Mouse (Mus musculus): ENCODE measurements around the gene Gpsm3.
"Not testable (repeated sequence)": the region's sequence is repeated elsewhere in the genome, so short reads cannot be mapped to it uniquely, and the experiment has no call there.

Gpsm3 gene

GRCm38 (mm10) chr17:34589681-34590101 lies at the start of gene Gpsm3:
Gpsm3 (plus strand) TSS chr17:34589806.
- in situ Hi-C loops (cut with MseI, MboI): no loop called here

- in situ Hi-C loops (cut with MseI, MboI): not testable (repeated sequence)
These were observed 46.0 kb upstream of the Gpsm3 start for GRCm38 (mm10) chr17:34543567-34543966.

- in situ Hi-C loops (cut with MseI, MboI): no loop called here
These were observed 42.8 kb upstream of the Gpsm3 start for GRCm38 (mm10) chr17:34546797-34547196.

- in situ Hi-C loops (cut with MseI, MboI): no loop called here
These were observed 42.0 kb upstream of the Gpsm3 start for GRCm38 (mm10) chr17:34547601-34548000.

- in situ Hi-C loops (cut with MseI, MboI): no loop called here
These were observed 40.5 kb upstream of the Gpsm3 start for GRCm38 (mm10) chr17:34549156-34549555.

- in situ Hi-C loops (cut with MseI, MboI): no loop called here
These were observed 39.8 kb upstream of the Gpsm3 start for GRCm38 (mm10) chr17:34549843-34550242.

GRCm38 (mm10) chr17:34555483-34555882 lies 34.1 kb upstream of the Gpsm3 start:
- in situ Hi-C loops (cut with MseI, MboI): loop anchor here (5.0 kb wide), 2 partner anchors 113 to 118 kb away; no protein-coding TSS in a partner anchor

- in situ Hi-C loops (cut with MseI, MboI): loop anchor here (5.0 kb wide), 2 partner anchors 114 to 119 kb away; no protein-coding TSS in a partner anchor
These were observed 33.2 kb upstream of the Gpsm3 start for GRCm38 (mm10) chr17:34556406-34556805.

GRCm38 (mm10) chr17:34557411-34557810 lies 32.2 kb upstream of the Gpsm3 start:
- in situ Hi-C loops (cut with MseI, MboI): loop anchor here (5.0 kb wide), 2 partner anchors 115 to 120 kb away; no protein-coding TSS in a partner anchor

GRCm38 (mm10) chr17:34559116-34559515 lies 30.5 kb upstream of the Gpsm3 start:
- in situ Hi-C loops (cut with MseI, MboI): loop anchor here (5.0 kb wide), 2 partner anchors 117 to 122 kb away; no protein-coding TSS in a partner anchor

GRCm38 (mm10) chr17:34559895-34560294 lies 29.7 kb upstream of the Gpsm3 start:
- in situ Hi-C loops (cut with MseI, MboI): loop anchor here (5.0 kb wide), 2 partner anchors 118 to 123 kb away; no protein-coding TSS in a partner anchor

GRCm38 (mm10) chr17:34560438-34560837 lies 29.2 kb upstream of the Gpsm3 start:
- in situ Hi-C loops (cut with MseI, MboI): no loop called here

- in situ Hi-C loops (cut with MseI, MboI): no loop called here
These were observed 28.4 kb upstream of the Gpsm3 start for GRCm38 (mm10) chr17:34561200-34561599.

GRCm38 (mm10) chr17:34562595-34562994 lies 27.0 kb upstream of the Gpsm3 start:
- in situ Hi-C loops (cut with MseI, MboI): no loop called here

- in situ Hi-C loops (cut with MseI, MboI): no loop called here
These were observed 26.3 kb upstream of the Gpsm3 start for GRCm38 (mm10) chr17:34563354-34563753.

- in situ Hi-C loops (cut with MseI, MboI): no loop called here
These were observed 25.6 kb upstream of the Gpsm3 start, which contains the start of gene Notch4 for GRCm38 (mm10) chr17:34564003-34564421. Notch4 (plus strand) TSS chr17:34564268.

GRCm38 (mm10) chr17:34564796-34565195 lies 24.8 kb upstream of the Gpsm3 start:
- in situ Hi-C loops (cut with MseI, MboI): no loop called here

GRCm38 (mm10) chr17:34567311-34567710 lies 22.3 kb upstream of the Gpsm3 start:
- in situ Hi-C loops (cut with MseI, MboI): no loop called here

GRCm38 (mm10) chr17:34568421-34568820 lies 21.2 kb upstream of the Gpsm3 start:
- in situ Hi-C loops (cut with MseI, MboI): no loop called here

GRCm38 (mm10) chr17:34569919-34570318 lies 19.7 kb upstream of the Gpsm3 start:
- in situ Hi-C loops (cut with MseI, MboI): no loop called here

GRCm38 (mm10) chr17:34571875-34572274 lies 17.7 kb upstream of the Gpsm3 start:
- in situ Hi-C loops (cut with MseI, MboI): no loop called here

GRCm38 (mm10) chr17:34572361-34572760 lies 17.2 kb upstream of the Gpsm3 start:
- in situ Hi-C loops (cut with MseI, MboI): no loop called here

- in situ Hi-C loops (cut with MseI, MboI): loop anchor here in 1 of 2 experiments (5.0 kb wide), 1 partner anchor 36 kb away; no protein-coding TSS in a partner anchor
These were observed 13.0 kb upstream of the Gpsm3 start for GRCm38 (mm10) chr17:34576577-34576976.

GRCm38 (mm10) chr17:34578070-34578469 lies 11.5 kb upstream of the Gpsm3 start:
- in situ Hi-C loops (cut with MseI, MboI): loop anchor here in 1 of 2 experiments (5.0 kb wide), 1 partner anchor 34 kb away; no protein-coding TSS in a partner anchor

Data from mouse trophoblast stem cell (cell line).